In genomic region chr12:85146355-85146754, GRCm38 (mm10) we compare ENCODE assay signal across 13 mouse cellular contexts. TPM values are rescaled to one million over a fixed set of nuclear protein-coding genes. Genes with fewer than 3 reads are reported as not detected.
DNase-seq lines count a peak whose midpoint lies in the region; ATAC-seq and TF ChIP-seq lines count a peak whose summit lies in the region.
"Had no signal": no experiment of that assay in that cellular context is flagged by ENCODE, and none has a peak within 500 bp of the region (broad histone marks: within the 10 kb centered on the region; RNA-seq: fewer than 3 reads in every experiment).

No protein-coding gene starts in this region.

- H3K4me3 ChIP-seq in heart, embryonic 12.5 days = no peak overlapping the region
- no peak overlapping the region for H3K4me3 ChIP-seq in lung, embryonic 14.5 days (ENCODE audit: low read depth, low read length)
- no peak overlapping the region for H3K4me3 ChIP-seq in embryonic facial prominence, embryonic 10.5 days
- H3K4me3 ChIP-seq: embryonic facial prominence, embryonic 13.5 days; megakaryocyte, embryonic 14.5 days had no signal

- H3K4me2 ChIP-seq in heart, embryonic 12.5 days = peak overlapping the region; percentile 7
- H3K4me2 ChIP-seq in lung, embryonic 14.5 days = no peak overlapping the region
- H3K4me2 ChIP-seq: embryonic facial prominence, embryonic 13.5 days had no signal

- H3K27ac ChIP-seq in heart, embryonic 12.5 days (ENCODE audit: poor library complexity, severe bottlenecking) = no peak overlapping the region
- peak overlapping the region; percentile 69 for H3K27ac ChIP-seq in lung, embryonic 14.5 days (ENCODE audit: low read depth)
- H3K27ac ChIP-seq in embryonic facial prominence, embryonic 10.5 days (replicated peaks) = 0 out of 2 replicates have a peak overlapping the region, but pooled peaks have one; percentile 35
- H3K27ac ChIP-seq: embryonic facial prominence, embryonic 13.5 days had no signal

- 23% methylated on average over 10 of the region's 11 CpGs for WGBS in heart, embryonic 12.5 days
- WGBS in lung, embryonic 14.5 days = 24% methylated on average over 9 of the region's 11 CpGs
- 26% methylated on average over 10 of the region's 11 CpGs for WGBS in embryonic facial prominence, embryonic 10.5 days

- no peak overlapping the region for H3K9ac ChIP-seq in heart, embryonic 12.5 days
- no peak overlapping the region for H3K9ac ChIP-seq in lung, embryonic 14.5 days
- H3K9ac ChIP-seq: embryonic facial prominence, embryonic 13.5 days had no signal

- intact Hi-C loops in heart, postnatal 25 days (cut with DNase I) = no loop called here

- no peak for TF ChIP-seq CTCF in lung, embryonic 14.5 days (IDR thresholded peaks at IDR 0.05; ENCODE audit: low read depth)

- H3K9me3 ChIP-seq in heart, embryonic 12.5 days (replicated peaks) = no peaks in the 10 kb centered on the region
- H3K9me3 ChIP-seq in lung, embryonic 14.5 days (ENCODE audit: low read depth, low read length) = no peaks in the 10 kb centered on the region
- H3K9me3 ChIP-seq in embryonic facial prominence, embryonic 10.5 days = no peaks in the 10 kb centered on the region
- H3K9me3 ChIP-seq: embryonic facial prominence, embryonic 13.5 days had no signal

- H3K27me3 ChIP-seq in heart, embryonic 12.5 days (replicated peaks) = peaks cover 22% of the 10 kb centered on the region
- H3K27me3 ChIP-seq in lung, embryonic 14.5 days (ENCODE audit: insufficient read depth, low read length) = peaks cover 4% of the 10 kb centered on the region
- peaks cover 54% of the 10 kb centered on the region for H3K27me3 ChIP-seq in embryonic facial prominence, embryonic 10.5 days (replicated peaks; ENCODE audit: low read depth, poor library complexity, severe bottlenecking)

- ATAC-seq in heart, embryonic 12.5 days (ENCODE audit: insufficient number of reproducible peaks, low FRiP score) = no peak
- peak; percentile 19; the same call in 1 of the 2 replicates for ATAC-seq in lung, embryonic 14.5 days (ENCODE audit: insufficient read depth)

- H3K4me1 ChIP-seq in heart, embryonic 12.5 days (replicated peaks) = peaks cover 31% of the 10 kb centered on the region
- no peaks in the 10 kb centered on the region for H3K4me1 ChIP-seq in lung, embryonic 14.5 days (ENCODE audit: insufficient read depth)
- H3K4me1 ChIP-seq in embryonic facial prominence, embryonic 10.5 days = peaks cover 35% of the 10 kb centered on the region

- no peak for DNase-seq in heart, postnatal 25 days (ENCODE audit: low spot score)
- peak; percentile 62 for DNase-seq in lung, embryonic 14.5 days
- DNase-seq in lung, postnatal 25 days (ENCODE audit: low spot score) = no peak
- DNase-seq in embryonic facial prominence, embryonic 10.5 days (ENCODE audit: low spot score) = peak; percentile 47
- DNase-seq in retina, embryonic 14.5 days (ENCODE audit: low spot score) = peak; percentile 27
- DNase-seq in frontal cortex, postnatal 36 days (ENCODE audit: low spot score in 2 of 2) = no peak
- no peak for DNase-seq in natural killer cell, adult 2 months (ENCODE audit: low spot score in 2 of 2)
- DNase-seq: cerebellum, adult 11 months; right cerebral cortex, postnatal 14 days; thymus, adult 18-20 months had no signal

- no peaks in the 10 kb centered on the region for H3K36me3 ChIP-seq in heart, embryonic 12.5 days
- no peaks in the 10 kb centered on the region for H3K36me3 ChIP-seq in lung, embryonic 14.5 days (ENCODE audit: insufficient read depth)
- H3K36me3 ChIP-seq in embryonic facial prominence, embryonic 10.5 days (replicated peaks) = no peaks in the 10 kb centered on the region
- H3K36me3 ChIP-seq: embryonic facial prominence, embryonic 13.5 days had no signal

RNA-seq across cellular contexts. Expression of gene Rps6kl1, which starts 4.7 kb away (rescaled TPM):
- polyA plus RNA-seq in heart, embryonic 12.5 days (2016; fragmentation: Nextera tagmentation; extraction: Ambion mirVana) = 1.2 and 1.6 TPM in 2 replicates
- total RNA-seq in heart, postnatal 25 days (2021) = 1 to 10 TPM; 2.6 to 4.3 TPM
- 0.91 and 1.0 TPM in 2 replicates for polyA plus RNA-seq in lung, embryonic 14.5 days (2014; fragmentation: Nextera tagmentation; extraction: Ambion mirVana)
- polyA plus RNA-seq in embryonic facial prominence, embryonic 10.5 days (2016; fragmentation: Nextera tagmentation; extraction: Ambion mirVana) = 2.0 and 2.2 TPM in 2 replicates

RNA-seq across cellular contexts. Expression of gene Pgf, which starts 31.2 kb away (rescaled TPM):
- polyA plus RNA-seq in heart, embryonic 12.5 days (2016; fragmentation: Nextera tagmentation; extraction: Ambion mirVana) = 8.3 TPM in 2 replicates
- 1 to 10 TPM; 3.3 to 4.4 TPM for total RNA-seq in heart, postnatal 25 days (2021)
- polyA plus RNA-seq in lung, embryonic 14.5 days (2014; fragmentation: Nextera tagmentation; extraction: Ambion mirVana) = 10.9 and 14.6 TPM in 2 replicates
- 9.3 and 9.8 TPM in 2 replicates for polyA plus RNA-seq in embryonic facial prominence, embryonic 10.5 days (2016; fragmentation: Nextera tagmentation; extraction: Ambion mirVana)

RNA-seq across cellular contexts. Expression of gene Dlst, which starts 35.7 kb away (rescaled TPM):
- polyA plus RNA-seq in heart, embryonic 12.5 days (2016; fragmentation: Nextera tagmentation; extraction: Ambion mirVana) = 197 and 203 TPM in 2 replicates
- total RNA-seq in heart, postnatal 25 days (2021) = 100 to 1,000 TPM; 830 to 838 TPM
- polyA plus RNA-seq in lung, embryonic 14.5 days (2014; fragmentation: Nextera tagmentation; extraction: Ambion mirVana) = 112 and 115 TPM in 2 replicates
- polyA plus RNA-seq in embryonic facial prominence, embryonic 10.5 days (2016; fragmentation: Nextera tagmentation; extraction: Ambion mirVana) = 106 TPM in 2 replicates

RNA-seq across cellular contexts. Expression of gene Prox2, which starts 35.8 kb away (rescaled TPM):
- polyA plus RNA-seq in heart, embryonic 12.5 days (2016; fragmentation: Nextera tagmentation; extraction: Ambion mirVana) = 1.1 and 2.8 TPM in 2 replicates
- total RNA-seq in heart, postnatal 25 days (2021) = 1 to 10 TPM; 1.5 to 1.8 TPM
- polyA plus RNA-seq in lung, embryonic 14.5 days (2014; fragmentation: Nextera tagmentation; extraction: Ambion mirVana) = 3.1 and 4.6 TPM in 2 replicates
- polyA plus RNA-seq in embryonic facial prominence, embryonic 10.5 days (2016; fragmentation: Nextera tagmentation; extraction: Ambion mirVana) = 2.9 and 3.7 TPM in 2 replicates

Comparison
In these comparisons a context has a peak if more than half of its experiments do, and no peak if none do; other contexts are left out.
1. DNase-seq: peak in lung, embryonic 14.5 days (single experiment), embryonic facial prominence, embryonic 10.5 days (single experiment) and retina, embryonic 14.5 days (single experiment); none in heart, postnatal 25 days (single experiment), lung, postnatal 25 days (single experiment), frontal cortex, postnatal 36 days (0 of 2) and natural killer cell, adult 2 months (0 of 2).